Mouse (Mus musculus): Measurements from ENCODE around the gene Znrf2. TPM values are rescaled to one million over a fixed set of nuclear protein-coding genes. Genes with fewer than 3 reads are reported as not detected.

Gene Znrf2
- polyA plus RNA-seq (2012; ENCODE audit: low replicate concordance): 30.3 and 172 TPM in 2 replicates

DNA sequence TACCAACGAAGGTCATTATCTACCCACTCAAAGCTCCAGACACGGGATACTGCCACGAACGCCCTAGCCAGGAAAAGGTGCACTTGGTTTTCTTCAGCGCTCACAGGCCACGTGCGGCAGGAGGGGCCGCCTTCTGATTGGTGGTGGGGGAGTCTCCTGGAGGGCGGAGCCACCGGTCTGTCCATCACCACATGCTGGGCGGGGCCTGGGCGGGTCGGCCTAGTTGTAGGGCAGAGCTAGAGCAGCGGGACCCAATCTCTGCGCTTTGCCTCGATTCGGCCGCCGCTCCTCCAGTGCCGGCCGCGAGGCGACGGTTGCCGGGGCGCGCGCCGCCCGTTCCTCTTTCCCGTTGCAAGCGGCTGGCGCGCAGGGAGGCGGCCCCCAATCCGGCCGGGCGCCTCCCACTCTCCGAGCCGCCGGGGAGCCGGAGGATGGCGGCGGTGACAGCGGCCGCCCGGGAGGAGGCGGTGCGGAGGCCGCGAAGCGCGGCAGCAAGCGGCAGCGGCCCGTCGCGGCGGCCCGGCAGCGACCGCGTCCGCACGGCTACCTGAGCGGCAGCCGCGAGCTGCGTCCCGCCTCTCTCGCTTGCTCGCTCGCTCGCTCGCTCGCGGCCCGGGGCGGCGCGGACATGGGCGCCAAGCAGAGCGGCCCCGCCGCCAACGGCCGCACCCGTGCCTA lies at the start of gene Znrf2:
TSS of gene Znrf2 (plus strand) at position 529 of the 678 bp plus-strand sequence.

Other genes starting within 250 kb of the Znrf2 start
- gene Plekha8, start 221.8 kb upstream of the Znrf2 start, polyA plus RNA-seq (2012; ENCODE audit: low replicate concordance): 0.70 and 1.1 TPM in 2 replicates
- not detected in 2 replicates for gene Fkbp14, start 219.6 kb upstream of the Znrf2 start, polyA plus RNA-seq (2012; ENCODE audit: low replicate concordance)
- 5.5 and 7.7 TPM in 2 replicates for gene Mturn, start 135.3 kb upstream of the Znrf2 start, polyA plus RNA-seq (2012; ENCODE audit: low replicate concordance)
- 31.9 and 55.7 TPM in 2 replicates for gene Nod1, start 155.7 kb downstream of the Znrf2 start, polyA plus RNA-seq (2012; ENCODE audit: low replicate concordance)
- gene Ggct, start 176.0 kb downstream of the Znrf2 start, polyA plus RNA-seq (2012; ENCODE audit: low replicate concordance): 12.4 and 20.6 TPM in 2 replicates
- gene Gars, start 221.1 kb downstream of the Znrf2 start, polyA plus RNA-seq (2012; ENCODE audit: low replicate concordance): 28.8 and 42.4 TPM in 2 replicates